9 mouse cellular contexts compared by ENCODE assay signal in genomic region chr2:144224351-144224750, GRCm38 (mm10). TPM values are rescaled to one million over a fixed set of nuclear protein-coding genes. Genes with fewer than 3 reads are reported as not detected.
DNase-seq lines count a peak whose midpoint lies in the region; ATAC-seq lines count a peak whose summit lies in the region.
"Had no signal": no experiment of that assay in that cellular context is flagged by ENCODE, and none has a peak within 500 bp of the region (broad histone marks: within the 10 kb centered on the region; RNA-seq: fewer than 3 reads in every experiment).

No protein-coding gene starts in this region.

- no peaks in the 10 kb centered on the region for H3K4me1 ChIP-seq in limb, embryonic 11.5 days (ENCODE audit: control insufficient read depth, insufficient read depth, low read length)
- H3K4me1 ChIP-seq in limb, embryonic 10.5 days = peaks cover 10% of the 10 kb centered on the region
- H3K4me1 ChIP-seq in hindbrain, embryonic 16.5 days (ENCODE audit: control insufficient read depth, insufficient read depth, low read depth, low read length) = no peaks in the 10 kb centered on the region

- WGBS in limb, embryonic 11.5 days = 55% methylated on average over 12 of the region's 12 CpGs
- WGBS in limb, embryonic 10.5 days = 64% methylated on average over 12 of the region's 12 CpGs
- WGBS in hindbrain, embryonic 16.5 days = 67% methylated on average over 12 of the region's 12 CpGs

- 0 out of 2 replicates have a peak overlapping the region, but pooled peaks have one; percentile 1 for H3K9ac ChIP-seq in limb, embryonic 11.5 days (ENCODE audit: low read length)
- H3K9ac ChIP-seq in hindbrain, embryonic 16.5 days (ENCODE audit: low read depth, low read length) = no peak overlapping the region; the same call in 1 of the 2 replicates

- no peak overlapping the region for H3K4me3 ChIP-seq in limb, embryonic 11.5 days (ENCODE audit: low read depth, low read length)
- no peak overlapping the region; the same call in 1 of the 2 replicates for H3K4me3 ChIP-seq in limb, embryonic 10.5 days
- H3K4me3 ChIP-seq in hindbrain, embryonic 16.5 days (ENCODE audit: low read length) = no peak overlapping the region

- peak; percentile 30 to 31 for DNase-seq in adrenal gland, postnatal 36 days
- no peak for DNase-seq in adrenal gland, postnatal 10 days
- DNase-seq in limb, embryonic 11.5 days (ENCODE audit: low spot score) = no peak
- no peak for DNase-seq in limb, embryonic 10.5 days (ENCODE audit: low spot score)
- peak; percentile 42 for DNase-seq in fibroblast of lung, adult 2 months (ENCODE audit: low read depth)
- DNase-seq in thymus, postnatal 25 days = no peak
- DNase-seq: left cerebral cortex, postnatal 4 days had no signal

- H3K9me3 ChIP-seq in limb, embryonic 11.5 days (ENCODE audit: control insufficient read depth, low read length) = no peaks in the 10 kb centered on the region; the same call in 1 of the 2 replicates
- 0 out of 2 replicates have a peak, but pooled peaks cover 2% of the 10 kb centered on the region for H3K9me3 ChIP-seq in limb, embryonic 10.5 days (replicated peaks)
- no peaks in the 10 kb centered on the region for H3K9me3 ChIP-seq in hindbrain, embryonic 16.5 days (ENCODE audit: control insufficient read depth, low read length)

- H3K27me3 ChIP-seq in limb, embryonic 11.5 days (ENCODE audit: control insufficient read depth, insufficient read depth, low read length) = no peaks in the 10 kb centered on the region
- no peaks in the 10 kb centered on the region for H3K27me3 ChIP-seq in limb, embryonic 10.5 days (ENCODE audit: low read depth, poor library complexity, severe bottlenecking)
- H3K27me3 ChIP-seq in hindbrain, embryonic 16.5 days (replicated peaks; ENCODE audit: control insufficient read depth, insufficient read depth, low read length) = no peaks in the 10 kb centered on the region

- no peak for ATAC-seq in limb, embryonic 11.5 days (ENCODE audit: insufficient number of reproducible peaks, low FRiP score, low TSS enrichment, low read depth)
- ATAC-seq in megakaryocyte progenitor cell, adult 5-6 weeks (replicated peaks; ENCODE audit: poor library complexity) = peak; percentile 53
- ATAC-seq in hindbrain, embryonic 16.5 days = no peak

- no peak overlapping the region for H3K4me2 ChIP-seq in limb, embryonic 11.5 days (ENCODE audit: low read depth, severe bottlenecking)
- no peak overlapping the region for H3K4me2 ChIP-seq in hindbrain, embryonic 16.5 days (ENCODE audit: low read length)

- H3K36me3 ChIP-seq in limb, embryonic 11.5 days (ENCODE audit: control insufficient read depth, insufficient read depth, low read length) = no peaks in the 10 kb centered on the region
- H3K36me3 ChIP-seq in limb, embryonic 10.5 days = no peaks in the 10 kb centered on the region
- H3K36me3 ChIP-seq in hindbrain, embryonic 16.5 days (ENCODE audit: control insufficient read depth, insufficient read depth, low read length) = no peaks in the 10 kb centered on the region

- H3K27ac ChIP-seq in limb, embryonic 11.5 days (replicated peaks; ENCODE audit: low read depth, low read length) = no peak overlapping the region
- H3K27ac ChIP-seq in limb, embryonic 10.5 days = no peak overlapping the region
- no peak overlapping the region for H3K27ac ChIP-seq in hindbrain, embryonic 16.5 days (ENCODE audit: low read depth, low read length)

RNA-seq across cellular contexts. Expression of gene Mgme1, which starts 46.1 kb away (rescaled TPM):
- 10 to 100 TPM; 20.4 to 21.7 TPM for total RNA-seq in adrenal gland, postnatal 36 days (2021)
- 10 to 100 TPM; 14.7 to 17.7 TPM for total RNA-seq in adrenal gland, postnatal 10 days (2021)
- polyA plus RNA-seq in limb, embryonic 11.5 days (2014; fragmentation: Nextera tagmentation; extraction: Ambion mirVana) = 21.6 and 22.6 TPM in 2 replicates
- polyA plus RNA-seq in limb, embryonic 10.5 days (2016; fragmentation: Nextera tagmentation; extraction: Ambion mirVana) = 25.6 and 25.7 TPM in 2 replicates
- total RNA-seq in megakaryocyte progenitor cell, adult 5-6 weeks (2015) = 16.5 and 17.7 TPM in 2 replicates
- 30.2 and 31.0 TPM in 2 replicates for total RNA-seq in megakaryocyte progenitor cell, adult 5-6 weeks (2017)
- polyA plus RNA-seq in hindbrain, embryonic 16.5 days (2015; fragmentation: Nextera tagmentation; extraction: Ambion mirVana) = 12.4 and 14.9 TPM in 2 replicates

RNA-seq across cellular contexts. Expression of gene Snx5, which starts 46.4 kb away (rescaled TPM):
- 100 to 1,000 TPM in 1 of 2 experiments, 10 to 100 TPM in 1; 93.4 to 105 TPM for total RNA-seq in adrenal gland, postnatal 36 days (2021)
- total RNA-seq in adrenal gland, postnatal 10 days (2021) = 10 to 100 TPM; 93.5 to 97.0 TPM
- polyA plus RNA-seq in limb, embryonic 11.5 days (2014; fragmentation: Nextera tagmentation; extraction: Ambion mirVana) = 139 and 141 TPM in 2 replicates
- 140 and 144 TPM in 2 replicates for polyA plus RNA-seq in limb, embryonic 10.5 days (2016; fragmentation: Nextera tagmentation; extraction: Ambion mirVana)
- 269 and 285 TPM in 2 replicates for total RNA-seq in megakaryocyte progenitor cell, adult 5-6 weeks (2015)
- 297 and 304 TPM in 2 replicates for total RNA-seq in megakaryocyte progenitor cell, adult 5-6 weeks (2017)
- 68.0 and 72.8 TPM in 2 replicates for polyA plus RNA-seq in hindbrain, embryonic 16.5 days (2015; fragmentation: Nextera tagmentation; extraction: Ambion mirVana)

Comparison
In these comparisons a context has a peak if more than half of its experiments do, and no peak if none do; other contexts are left out.
1. DNase-seq: peak in adrenal gland, postnatal 36 days (2 of 2) and fibroblast of lung, adult 2 months (single experiment); none in adrenal gland, postnatal 10 days (single experiment), limb, embryonic 11.5 days (single experiment), limb, embryonic 10.5 days (single experiment) and thymus, postnatal 25 days (single experiment).